Mouse (Mus musculus) kidney, postnatal 36 days (tissue): ENCODE results near the gene Ccl5.
"Not testable (repeated sequence)": the region's sequence is repeated elsewhere in the genome, so short reads cannot be mapped to it uniquely, and the experiment has no call there.

Source experiments
- DNase-seq, 2 experiments: peaks; one replicate each; pipeline ENCODE4 v3.0.0; 2021 to 2022; ENCODE audit warnings: mixed read lengths in 2 of 2

The Ccl5 gene

GRCm38 (mm10) chr11:83530360-83530759 is at the start of gene Ccl5:
Gene Ccl5 (minus strand): TSS chr11:83530518.
- DNase-seq: no peak

- DNase-seq: no peak
Measured at GRCm38 (mm10) chr11:83578999-83579398, 48.7 kb upstream of the Ccl5 start.

- DNase-seq: no peak
Measured at GRCm38 (mm10) chr11:83578186-83578760, 48.0 kb upstream of the Ccl5 start, which contains the start of gene Ccl9. Gene Ccl9 (minus strand): TSS chr11:83578636.

- DNase-seq: no peak
Measured at GRCm38 (mm10) chr11:83576927-83577555, 46.7 kb upstream of the Ccl5 start.

GRCm38 (mm10) chr11:83572834-83573233 is 42.5 kb upstream of the Ccl5 start:
- no peak for DNase-seq

GRCm38 (mm10) chr11:83572223-83572622 is 41.9 kb upstream of the Ccl5 start:
- DNase-seq: peak; percentile 49 to 60

GRCm38 (mm10) chr11:83570189-83570588 is 39.9 kb upstream of the Ccl5 start:
- DNase-seq: no peak

- no peak for DNase-seq
Measured at GRCm38 (mm10) chr11:83569249-83569648, 38.9 kb upstream of the Ccl5 start.

GRCm38 (mm10) chr11:83568786-83569185 is 38.5 kb upstream of the Ccl5 start:
- DNase-seq: no peak

GRCm38 (mm10) chr11:83568061-83568460 is 37.7 kb upstream of the Ccl5 start:
- no peak for DNase-seq

- no peak for DNase-seq
Measured at GRCm38 (mm10) chr11:83567311-83567710, 37.0 kb upstream of the Ccl5 start.

- DNase-seq: no peak
Measured at GRCm38 (mm10) chr11:83566617-83567016, 36.3 kb upstream of the Ccl5 start.

GRCm38 (mm10) chr11:83563754-83564153 is 33.4 kb upstream of the Ccl5 start:
- peak; percentile 22 to 41 for DNase-seq

- DNase-seq: no peak
Measured at GRCm38 (mm10) chr11:83562311-83562887, 32.1 kb upstream of the Ccl5 start.

- DNase-seq: no peak
Measured at GRCm38 (mm10) chr11:83560405-83560804, 30.1 kb upstream of the Ccl5 start.

GRCm38 (mm10) chr11:83557074-83557473 is 26.8 kb upstream of the Ccl5 start:
- no peak for DNase-seq

GRCm38 (mm10) chr11:83556085-83556781 is 25.9 kb upstream of the Ccl5 start:
- DNase-seq: peak in 1 of 2 experiments; percentile 41

GRCm38 (mm10) chr11:83551668-83552067 is 21.4 kb upstream of the Ccl5 start:
- no peak for DNase-seq

GRCm38 (mm10) chr11:83551037-83551436 is 20.7 kb upstream of the Ccl5 start:
- not testable (repeated sequence) for DNase-seq

GRCm38 (mm10) chr11:83550186-83550632 is 19.9 kb upstream of the Ccl5 start:
- DNase-seq: no peak

- peak in 1 of 2 experiments; percentile 9 for DNase-seq
Measured at GRCm38 (mm10) chr11:83544214-83544613, 13.9 kb upstream of the Ccl5 start.

GRCm38 (mm10) chr11:83541415-83541814 is 11.1 kb upstream of the Ccl5 start:
- DNase-seq: no peak

GRCm38 (mm10) chr11:83540931-83541330 is 10.6 kb upstream of the Ccl5 start:
- no peak for DNase-seq
